Mouse (Mus musculus) CH12.LX (cell line): ENCODE results near the gene Zfp108. TPM values are rescaled to one million over a fixed set of nuclear protein-coding genes. Genes with fewer than 3 reads are reported as not detected.

Source experiments
- DNase-seq: peaks from one replicate; pipeline ENCODE4 v3.0.0-alpha.2; 2013; ENCODE audit errors: extremely low read depth
- H3K27ac ChIP-seq: 2 replicates; pipeline ENCODE4 v1.5.1; 2012; ENCODE audit warnings: low read depth, mild to moderate bottlenecking, control low read depth, moderate library complexity; ENCODE audit not compliant: insufficient read depth
- H3K27me3 ChIP-seq: replicated peaks from 2 replicates; pipeline ENCODE3; 2012; ENCODE audit warnings: inconsistent platforms
- H3K36me3 ChIP-seq, 2 experiments: replicated peaks in 1 of 2; 2 replicates each; pipeline versions ENCODE3 to v1.6.1; 2012; ENCODE audit warnings: inconsistent platforms in 1 of 2, low read length in 1 of 2, mild to moderate bottlenecking in 1 of 2, mixed read lengths in 1 of 2, moderate library complexity in 1 of 2; ENCODE audit not compliant: control insufficient read depth in 1 of 2, insufficient read depth in 1 of 2
- H3K4me1 ChIP-seq, 2 experiments: 2 replicates each; pipeline ENCODE4 v1.6.1; 2012; ENCODE audit warnings: inconsistent platforms in 1 of 2, moderate library complexity in 1 of 2; ENCODE audit not compliant: insufficient read depth in 2 of 2, control insufficient read depth in 1 of 2
- H3K4me2 ChIP-seq: 2 replicates; pipeline ENCODE4 v1.6.1; 2012; ENCODE audit warnings: low read depth, mild to moderate bottlenecking, control low read depth; ENCODE audit not compliant: poor library complexity, insufficient read depth, severe bottlenecking
- H3K4me3 ChIP-seq, 3 experiments: fragments of 150-350 bp in 1 of 3; sonication (generic) in 1 of 3; replicated peaks in 1 of 3; 2 replicates each; pipeline versions ENCODE3 to v1.5.1; 2011 to 2012; ENCODE audit warnings: low read depth in 2 of 3, low read length in 2 of 3, mild to moderate bottlenecking in 2 of 3, moderate library complexity in 2 of 3, control low read depth in 1 of 3, improper control_type of control experiment in 1 of 3, inconsistent platforms in 1 of 3, mixed read lengths in 1 of 3; ENCODE audit not compliant: poor library complexity in 1 of 3
- H3K79me2 ChIP-seq: replicated peaks from 2 replicates; pipeline ENCODE4 v1.6.1; 2012; ENCODE audit warnings: mild to moderate bottlenecking, moderate library complexity; ENCODE audit not compliant: control insufficient read depth, poor library complexity, insufficient read depth, severe bottlenecking; ENCODE audit errors: extremely low read depth
- H3K9ac ChIP-seq: 2 replicates; pipeline ENCODE4 v1.6.1; 2012; ENCODE audit warnings: low read depth, mild to moderate bottlenecking, control low read depth, moderate library complexity; ENCODE audit not compliant: insufficient read depth
- H3K9me3 ChIP-seq: replicated peaks from 2 replicates; pipeline ENCODE3; 2012; ENCODE audit warnings: low read length, inconsistent platforms, mixed read lengths
- BHLHE40 ChIP-seq: IDR thresholded peaks from 2 replicates; pipeline ENCODE4 v1.6.1; 2011; ENCODE audit warnings: mild to moderate bottlenecking, low read depth, low read length, improper control_type of control experiment
- CHD2 ChIP-seq: IDR thresholded peaks from 2 replicates; pipeline ENCODE4 v1.6.1; 2011; ENCODE audit warnings: low read length, improper control_type of control experiment
- E2F4 ChIP-seq: IDR thresholded peaks from 2 replicates; pipeline ENCODE4 v1.6.1; 2011; ENCODE audit warnings: low read depth, low read length, improper control_type of control experiment; ENCODE audit not compliant: insufficient replicate concordance
- EP300 ChIP-seq: IDR thresholded peaks from 2 replicates; pipeline ENCODE4 v1.6.1; 2011; ENCODE audit warnings: low read length, improper control_type of control experiment
- HCFC1 ChIP-seq: IDR thresholded peaks from 2 replicates; pipeline ENCODE4 v1.6.1; 2012; ENCODE audit warnings: low read depth, mild to moderate bottlenecking, inconsistent platforms, low read length, improper control_type of control experiment
- JUN ChIP-seq: IDR thresholded peaks from 2 replicates; pipeline ENCODE4 v1.6.1; 2011; ENCODE audit warnings: low read depth, mild to moderate bottlenecking, low read length, improper control_type of control experiment, moderate library complexity; ENCODE audit not compliant: insufficient read depth
- KAT2A ChIP-seq: IDR thresholded peaks from 2 replicates; pipeline ENCODE4 v1.6.1; 2012; ENCODE audit warnings: low read length, improper control_type of control experiment, inconsistent platforms; ENCODE audit not compliant: insufficient replicate concordance
- MAX ChIP-seq: IDR thresholded peaks from 2 replicates; pipeline ENCODE4 v1.6.1; 2011; ENCODE audit warnings: low read length, improper control_type of control experiment
- MAZ ChIP-seq: IDR thresholded peaks from 2 replicates; pipeline ENCODE4 v1.6.1; 2012; ENCODE audit warnings: low read depth, mild to moderate bottlenecking, inconsistent platforms, low read length, improper control_type of control experiment, moderate library complexity
- NRF1 ChIP-seq: IDR thresholded peaks from 2 replicates; pipeline ENCODE4 v1.6.1; 2014; ENCODE audit warnings: low read depth, mild to moderate bottlenecking, inconsistent platforms, low read length, improper control_type of control experiment, moderate library complexity
- PAX5 ChIP-seq: IDR thresholded peaks from 2 replicates; pipeline ENCODE4 v1.6.1; 2012; ENCODE audit warnings: low read length, inconsistent platforms, mixed read lengths
- RCOR1 ChIP-seq: conservative IDR thresholded peaks from 2 replicates; pipeline ENCODE4 v1.6.1; 2012; ENCODE audit warnings: low read depth, mild to moderate bottlenecking, inconsistent platforms, low read length, improper control_type of control experiment
- SIN3A ChIP-seq: IDR thresholded peaks from 2 replicates; pipeline ENCODE4 v1.6.1; 2012; ENCODE audit warnings: low read length, improper control_type of control experiment, inconsistent platforms
- USF1 ChIP-seq: IDR thresholded peaks from 2 replicates; pipeline ENCODE4 v1.6.1; 2014; ENCODE audit warnings: low read depth, mild to moderate bottlenecking, inconsistent platforms, low read length, improper control_type of control experiment
- ZKSCAN1 ChIP-seq: IDR thresholded peaks from 2 replicates; pipeline ENCODE4 v1.6.1; 2012; ENCODE audit warnings: low read depth, inconsistent platforms, low read length, improper control_type of control experiment, borderline replicate concordance
- ZNF384 ChIP-seq: IDR thresholded peaks from 2 replicates; pipeline ENCODE4 v1.6.1; 2012; ENCODE audit warnings: low read depth, low read length, improper control_type of control experiment, inconsistent platforms
- dilution Hi-C: fragments of 300-500 bp; cut with MboI; formaldehyde crosslinking; loops from 2 replicates; pipeline ENCODE4 v1.14.3; 2020; ENCODE audit warnings: low sequenced_read_pairs; ENCODE audit not compliant: extremely low pct_unique_long_range_greater_than_20kb, extremely low pct_ligation_motif_present
- in situ Hi-C: fragments of 300-500 bp; cut with MboI; formaldehyde crosslinking; loops from 3 replicates; pipeline ENCODE4 v1.14.3; 2019; ENCODE audit warnings: low sequenced_read_pairs, low pct_ligation_motif_present, low pct_unique_long_range_greater_than_20kb, mixed read lengths
- polyA plus RNA-seq: library from polyadenylated mRNA; unstranded; fragments of >175 nt; gene quantifications from 2 replicates; pipeline ENCODE4 v1.2.1, GENCODE M21; 2012; ENCODE audit warnings: low read depth; ENCODE audit not compliant: insufficient read length
- total RNA-seq, 2 experiments: library from RNA; depleted of rRNA; stranded (reverse); fragments of 300-350 nt in 1 of 2; fragments of >200 nt in 1 of 2; gene quantifications; 2 replicates each; pipeline ENCODE4 v1.2.3; 2012 to 2014

Zfp108 gene
- total and polyA plus RNA-seq, 3 experiments: not detected

DNA sequence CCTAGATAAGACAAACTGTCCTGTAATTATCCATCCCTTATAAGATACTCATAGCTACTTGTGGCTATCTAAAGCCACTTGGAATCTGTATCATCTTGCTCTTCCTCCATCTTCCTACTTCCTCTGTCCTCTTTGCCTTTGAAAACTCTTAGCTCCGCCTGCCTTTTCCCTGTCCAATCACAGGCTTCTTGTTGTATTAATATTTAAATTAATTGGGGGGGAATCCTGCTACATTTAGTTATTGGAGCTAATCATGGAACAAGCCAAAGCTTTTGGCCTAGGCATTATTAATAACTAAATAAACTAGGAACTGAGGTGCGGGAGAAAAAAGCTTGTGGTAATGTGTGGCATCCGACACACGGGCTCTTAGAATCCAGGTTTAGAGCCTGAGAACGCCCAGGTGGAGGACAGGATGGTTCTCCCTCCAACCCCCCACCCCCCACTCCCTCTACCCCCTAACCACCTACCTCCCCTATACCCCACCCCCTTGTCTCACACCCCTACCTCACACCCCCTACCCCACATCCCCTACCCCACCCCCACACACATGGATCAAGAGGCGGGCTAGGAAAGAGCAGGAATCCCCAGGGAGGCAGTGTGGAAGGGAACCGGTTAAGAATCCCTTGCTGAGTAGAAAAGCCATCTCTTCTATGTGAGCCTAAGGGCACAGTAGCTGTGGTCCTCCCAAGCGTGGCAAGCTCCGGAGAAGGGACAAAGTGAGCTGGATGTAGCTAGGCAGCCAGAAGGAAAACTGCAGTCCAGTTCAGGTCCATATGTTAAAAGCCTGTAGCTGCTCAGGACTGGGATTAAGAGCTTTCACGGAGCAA lies 25.6 kb downstream of the Zfp108 start:
- dilution Hi-C loops: no loop called here
- TF ChIP-seq JUN (no peak), MAZ (no peak), SIN3A (no peak), HCFC1 (no peak), MAX (no peak), EP300 (no peak), BHLHE40 (no peak), NRF1 (no peak), E2F4 (no peak), ZKSCAN1 (no peak), PAX5 (no peak), RCOR1 (no peak), KAT2A (no peak), USF1 (no peak), ZNF384 (no peak)
- TF ChIP-seq, all 38 proteins: peak for 0
- no peaks in the 10 kb centered on the region for H3K4me1 ChIP-seq
- H3K4me3 ChIP-seq: no peak overlapping the region
- H3K9me3 ChIP-seq: no peaks in the 10 kb centered on the region
- no peak overlapping the region for H3K4me2 ChIP-seq
- no peak for DNase-seq
- no peaks in the 10 kb centered on the region for H3K79me2 ChIP-seq
- peaks cover 8% of the 10 kb centered on the region for H3K27me3 ChIP-seq
- H3K9ac ChIP-seq: no peak overlapping the region
- no peaks in the 10 kb centered on the region for H3K36me3 ChIP-seq
- H3K27ac ChIP-seq: no peak overlapping the region
- in situ Hi-C loops: no loop called here

DNA sequence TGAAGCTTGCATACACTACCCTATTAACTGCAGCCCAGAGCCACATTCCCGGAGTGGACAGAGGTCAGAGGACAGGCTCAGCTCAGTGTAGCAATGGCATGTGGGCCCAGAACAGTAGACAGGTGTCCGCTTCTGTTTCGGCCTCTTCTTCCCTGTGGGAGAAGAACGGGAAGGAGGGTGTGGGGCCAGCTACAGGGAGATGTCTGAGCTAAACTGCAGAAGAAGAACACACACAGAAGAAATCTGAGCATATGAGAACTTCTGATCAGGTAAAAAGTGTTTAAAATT lies 26.2 kb downstream of the Zfp108 start:
- in situ Hi-C loops: no loop called here
- no peaks in the 10 kb centered on the region for H3K9me3 ChIP-seq
- no peak overlapping the region for H3K4me2 ChIP-seq
- dilution Hi-C loops: no loop called here
- TF ChIP-seq CHD2: no peak
- no peak for TF ChIP-seq NRF1
- peaks cover 8% of the 10 kb centered on the region for H3K27me3 ChIP-seq
- DNase-seq: no peak
- no peak overlapping the region for H3K4me3 ChIP-seq
- H3K9ac ChIP-seq: no peak overlapping the region
- H3K4me1 ChIP-seq: no peaks in the 10 kb centered on the region
- H3K36me3 ChIP-seq: no peaks in the 10 kb centered on the region
- no peak overlapping the region for H3K27ac ChIP-seq
- H3K79me2 ChIP-seq: no peaks in the 10 kb centered on the region
